Mouse (Mus musculus) mouse trophoblast stem cell (cell line): ENCODE data around the gene Gcnt2.
"Not testable (repeated sequence)": the region's sequence is repeated elsewhere in the genome, so short reads cannot be mapped to it uniquely, and the experiment has no call there.

Experiments used
- in situ Hi-C, 2 experiments: fragments of 300-500 bp; cut with MseI, MboI; formaldehyde crosslinking; loops; 2 replicates in 1 of 2; 3 replicates in 1 of 2; pipeline ENCODE4 v1.15.1; 2025

Gene Gcnt2

DNA sequence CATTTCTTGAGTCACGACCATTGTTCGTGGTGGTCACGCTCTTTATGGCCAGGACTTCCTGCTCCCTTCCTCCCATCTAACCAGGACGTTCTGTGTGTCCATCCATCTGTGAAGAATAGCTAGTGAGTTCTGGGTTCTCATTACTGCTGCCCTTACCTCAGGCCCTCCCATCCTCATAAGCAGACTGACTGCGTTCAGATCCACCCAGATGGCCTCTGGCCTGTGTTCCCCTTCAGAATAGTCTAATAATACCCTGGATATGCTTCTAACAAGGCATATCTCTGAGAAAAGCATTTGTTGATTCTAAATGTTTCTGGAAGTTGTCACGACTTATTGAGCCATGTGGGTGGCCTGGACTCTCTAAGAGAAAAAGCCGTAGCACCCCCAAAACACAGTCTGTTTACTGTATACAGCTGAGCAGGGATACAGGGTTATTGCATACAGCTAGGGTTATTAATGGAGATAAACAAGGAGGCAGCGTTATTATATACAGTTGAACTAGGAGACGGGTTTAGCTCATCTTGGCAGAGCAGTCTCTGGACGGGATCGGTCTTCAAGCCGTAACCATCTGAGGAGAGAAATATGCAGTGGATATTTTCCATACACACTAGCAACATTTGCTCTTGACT lies 42.4 kb downstream of the Gcnt2 start:
- in situ Hi-C loops, result no loop called here

- in situ Hi-C loops, result no loop called here
Measured at GRCm38 (mm10) chr13:40904080-40904479, 44.5 kb downstream of the Gcnt2 start.

GRCm38 (mm10) chr13:40906528-40906927 lies 47.0 kb downstream of the Gcnt2 start:
- in situ Hi-C loops, result no loop called here

DNA sequence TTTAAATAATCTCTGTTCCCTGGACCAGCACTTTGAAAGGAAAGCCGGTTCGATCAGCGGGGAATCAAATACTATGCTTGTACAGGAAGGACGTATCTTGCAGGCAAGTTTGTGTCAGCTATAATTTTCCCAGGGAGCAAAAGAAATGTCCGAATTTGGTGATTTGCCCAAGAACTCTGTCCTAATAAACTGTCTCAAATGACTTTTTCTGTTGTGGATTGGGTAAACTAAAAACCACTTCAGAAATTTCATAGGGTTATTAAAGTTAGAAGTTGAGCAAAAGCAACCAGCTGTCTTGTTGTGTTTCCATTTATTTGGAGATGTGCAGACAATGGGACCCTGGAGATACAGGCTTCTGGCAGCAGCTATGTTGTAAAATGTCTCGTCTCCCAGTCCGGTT lies 47.7 kb downstream of the Gcnt2 start:
- in situ Hi-C loops, result no loop called here

DNA sequence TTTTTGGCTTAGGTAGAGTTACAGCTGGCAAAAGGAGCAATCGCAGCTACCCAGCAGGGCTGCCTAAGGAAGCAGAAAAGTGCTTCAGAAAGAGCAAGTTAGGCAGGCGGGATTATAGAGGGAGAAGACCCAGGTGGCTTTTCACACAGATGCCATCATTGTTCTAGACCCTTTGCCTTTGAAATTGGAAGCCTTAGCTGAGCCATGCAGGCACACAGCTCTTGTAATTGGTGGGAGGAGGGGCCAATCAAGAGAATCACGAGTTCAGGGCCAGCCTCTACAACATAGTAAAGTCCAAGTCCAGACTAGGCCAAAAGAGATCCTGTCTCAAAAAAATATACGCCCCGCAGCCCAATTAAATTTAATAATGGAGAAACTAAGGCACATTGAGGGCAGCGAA lies 48.5 kb downstream of the Gcnt2 start:
- in situ Hi-C loops, result no loop called here

GRCm38 (mm10) chr13:40909060-40909459 lies 49.5 kb downstream of the Gcnt2 start:
- in situ Hi-C loops, result no loop called here

GRCm38 (mm10) chr13:40910047-40910446 lies 50.5 kb downstream of the Gcnt2 start:
- in situ Hi-C loops, result no loop called here

GRCm38 (mm10) chr13:40911951-40912350 lies 52.4 kb downstream of the Gcnt2 start:
- in situ Hi-C loops, result no loop called here

DNA sequence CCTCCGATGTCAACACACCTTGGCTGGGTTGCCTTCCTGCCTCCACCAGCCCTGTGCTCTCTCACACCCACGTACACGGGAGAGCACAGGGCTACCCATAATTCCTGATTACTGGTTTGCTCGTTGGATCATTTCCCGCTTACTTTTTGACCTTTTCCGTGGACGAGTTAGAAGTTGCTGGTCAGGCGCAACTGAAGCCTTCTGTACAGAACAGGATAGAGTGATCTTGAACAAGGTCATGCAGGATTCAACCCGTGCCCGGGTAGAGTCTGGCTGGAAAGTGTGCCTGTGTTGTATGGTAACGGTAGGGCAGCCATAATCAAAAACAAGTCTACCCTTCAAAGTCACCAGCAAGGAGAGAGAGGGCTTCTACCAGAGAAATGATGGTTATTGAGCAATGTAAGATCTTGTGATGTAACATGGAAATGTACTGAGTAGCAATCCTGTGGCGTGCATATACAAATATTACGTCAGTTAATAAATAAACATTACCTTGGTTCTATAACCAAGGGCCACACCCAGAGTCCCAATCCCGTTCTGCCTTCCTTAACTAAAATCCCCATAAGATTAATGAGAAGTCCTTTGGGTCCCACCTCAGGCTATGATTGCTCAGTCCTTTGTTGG lies 54.0 kb downstream of the Gcnt2 start:
- in situ Hi-C loops, result no loop called here

DNA sequence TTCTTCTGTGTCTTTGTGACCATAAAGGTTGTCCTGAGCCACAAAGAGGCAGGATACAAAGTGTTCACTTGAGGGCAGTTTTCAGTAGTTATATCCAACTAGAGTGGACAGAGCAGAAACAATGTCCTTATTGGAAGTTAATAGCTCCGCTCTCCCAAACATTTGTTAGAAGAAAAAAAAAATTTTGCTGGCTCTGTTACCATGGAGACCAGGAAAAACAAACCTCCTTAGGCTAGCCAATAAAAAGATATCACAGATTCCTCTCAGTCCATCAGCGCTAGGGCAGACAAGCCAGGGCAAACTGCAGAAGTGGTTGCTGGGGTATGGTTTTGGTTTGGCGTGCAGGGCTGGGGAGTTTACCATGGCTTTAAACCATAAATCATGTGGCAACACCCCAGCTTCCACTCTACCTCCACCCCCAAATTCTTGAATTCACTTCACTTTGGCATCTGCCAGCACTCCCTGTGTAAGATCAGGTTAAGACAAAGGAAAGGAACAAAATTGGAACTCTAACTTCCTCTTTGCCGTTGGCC lies 54.6 kb downstream of the Gcnt2 start:
- in situ Hi-C loops, result no loop called here

GRCm38 (mm10) chr13:40916321-40917160 lies 57.0 kb downstream of the Gcnt2 start:
- in situ Hi-C loops, result no loop called here

- in situ Hi-C loops, result no loop called here
Measured at GRCm38 (mm10) chr13:40917161-40918091, 57.9 kb downstream of the Gcnt2 start.

DNA sequence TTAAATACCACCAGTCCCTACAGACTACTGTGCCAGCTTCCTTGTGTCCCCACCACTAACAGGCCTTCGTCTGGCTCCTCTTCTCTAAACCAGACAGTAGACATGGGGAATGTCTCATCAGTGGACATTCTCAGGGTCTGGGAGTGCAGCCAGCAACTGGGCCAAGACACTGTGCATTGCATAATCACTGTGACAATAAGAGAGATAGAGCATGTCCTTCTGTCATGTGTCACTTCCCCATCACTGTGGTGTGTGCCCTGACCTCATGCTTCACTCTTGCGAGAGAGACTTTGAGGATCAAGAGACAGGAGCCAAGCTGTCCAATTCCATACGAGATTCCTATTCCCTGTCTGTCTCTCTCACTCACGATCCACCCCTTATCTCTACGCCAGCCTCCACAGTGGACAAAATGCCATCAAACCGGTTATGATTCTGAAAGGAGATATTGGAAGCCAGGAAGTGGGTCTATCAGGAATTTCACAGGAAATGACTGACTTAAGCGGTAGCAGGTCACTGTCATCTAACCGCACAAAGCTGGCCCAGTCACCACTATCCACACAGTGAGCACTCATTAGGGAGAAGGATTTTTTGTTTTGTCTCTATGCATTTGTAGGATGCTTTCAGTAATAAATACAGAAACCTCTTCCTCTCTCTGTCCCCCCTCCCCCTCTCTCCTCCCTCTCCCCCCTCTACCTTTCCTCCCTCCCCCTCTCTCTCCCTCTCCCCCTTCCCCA lies 61.9 kb downstream of the Gcnt2 start:
- in situ Hi-C loops, result no loop called here

DNA sequence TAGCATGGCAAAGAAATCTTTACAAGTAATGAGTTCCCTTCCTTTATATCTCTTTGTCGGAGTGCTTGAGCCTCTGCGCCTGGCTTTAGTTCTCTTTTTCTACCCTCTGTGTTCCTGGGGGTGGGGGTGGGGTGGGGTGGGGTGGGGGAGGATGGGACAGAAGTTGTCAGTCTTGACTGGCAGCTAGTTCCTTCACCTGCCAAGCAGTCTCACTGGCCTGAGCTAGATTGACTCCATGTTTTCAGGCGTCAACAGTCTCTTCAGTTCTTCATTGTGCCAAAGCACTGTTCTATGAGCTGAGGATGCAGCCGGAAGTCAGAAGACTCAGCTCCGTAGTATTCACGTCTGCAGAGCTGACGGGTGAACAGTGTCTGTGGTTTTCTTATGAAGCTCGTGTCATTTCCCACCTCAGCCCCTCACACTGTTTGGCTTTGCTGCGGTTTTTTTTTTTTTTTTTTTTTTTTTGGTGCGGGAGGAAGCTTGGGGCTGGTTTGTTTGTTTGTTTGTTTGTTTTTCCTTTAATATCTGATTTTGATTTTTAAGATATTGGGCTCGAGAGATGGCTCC lies 62.8 kb downstream of the Gcnt2 start:
- in situ Hi-C loops, result no loop called here

- in situ Hi-C loops, result no loop called here
Measured at GRCm38 (mm10) chr13:40923756-40924315, 64.3 kb downstream of the Gcnt2 start.

- in situ Hi-C loops, result no loop called here
Measured at GRCm38 (mm10) chr13:40928192-40928898, 68.8 kb downstream of the Gcnt2 start.

DNA sequence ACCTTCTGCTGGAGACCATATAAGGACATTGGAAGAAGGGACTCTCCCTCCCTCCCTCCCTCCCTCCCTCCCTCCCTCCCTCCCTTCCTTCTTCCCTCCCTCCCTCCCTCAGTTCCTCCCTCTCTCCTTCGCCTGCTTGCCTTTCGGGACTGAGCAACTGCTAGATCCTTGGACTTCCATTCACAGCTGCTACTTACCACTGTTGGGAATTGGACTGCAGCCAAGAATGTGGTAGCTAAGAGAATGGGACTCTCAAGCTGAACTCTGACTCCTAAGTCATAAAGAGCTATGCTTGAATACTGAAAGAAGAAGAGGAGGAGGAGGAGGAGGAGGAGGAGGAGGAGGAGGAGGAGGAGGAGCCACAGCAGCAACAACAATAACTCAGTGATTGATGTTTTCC lies 72.3 kb downstream of the Gcnt2 start:
- in situ Hi-C loops, result not testable (repeated sequence)

DNA sequence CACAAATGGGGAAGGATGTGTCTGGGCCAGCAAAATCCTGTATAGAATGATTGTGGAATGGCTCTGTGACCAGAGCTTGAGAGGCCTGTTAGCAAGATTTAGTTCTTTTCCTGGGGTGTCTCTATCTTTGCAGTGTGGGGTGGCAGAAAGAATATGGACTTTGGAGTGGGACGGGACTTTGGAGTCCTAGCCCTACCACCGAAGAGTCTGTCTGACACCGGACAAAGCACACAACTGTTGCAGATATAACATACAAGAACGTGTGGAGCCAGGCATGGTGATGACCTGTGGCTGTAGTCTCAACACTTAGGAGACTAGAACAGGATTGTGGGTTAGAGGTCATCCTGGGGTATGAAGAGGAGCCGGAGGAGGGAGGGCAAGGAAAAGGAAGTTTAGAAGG lies 73.0 kb downstream of the Gcnt2 start:
- in situ Hi-C loops, result no loop called here

- in situ Hi-C loops, result no loop called here
Measured at GRCm38 (mm10) chr13:40934341-40934740, 74.8 kb downstream of the Gcnt2 start.
